Mouse (Mus musculus) erythroblast, embryonic 14.5 days (primary cell): ENCODE measurements around the gene Men1.

Experiments used
- GATA1 ChIP-seq: IDR thresholded peaks from 2 replicates; pipeline ENCODE4 v1.6.1; 2012; ENCODE audit warnings: low read length, inconsistent platforms, mixed read lengths
- TAL1 ChIP-seq: IDR thresholded peaks from 3 replicates; pipeline ENCODE4 v1.6.1; 2012; ENCODE audit warnings: low read length, inconsistent platforms, mixed read lengths

- TF ChIP-seq TAL1 (no peak), GATA1 (no peak)
Measured at GRCm38 (mm10) chr19:6306586-6306985, 28.2 kb upstream of the Men1 start.
